Mouse (Mus musculus): ENCODE measurements around the gene Bex6. TPM values are rescaled to one million over a fixed set of nuclear protein-coding genes. Genes with fewer than 3 reads are reported as not detected.
"Not testable (repeated sequence)": the region's sequence is repeated elsewhere in the genome, so short reads cannot be mapped to it uniquely, and the experiment has no call there.

Bex6 gene
- total RNA-seq, 4 experiments from 2014 or later, result not detected

- no peak for DNase-seq (ENCODE audit: low spot score in 2 of 2)
Observed at GRCm38 (mm10) chr16:32173401-32173800, 6.2 kb upstream of the Bex6 start.

GRCm38 (mm10) chr16:32174340-32175005, 5.2 kb upstream of the Bex6 start:
- no peak for DNase-seq (ENCODE audit: low spot score in 2 of 2)

- DNase-seq (ENCODE audit: low spot score in 2 of 2), result no peak
Observed at GRCm38 (mm10) chr16:32175029-32175428, 4.6 kb upstream of the Bex6 start.

GRCm38 (mm10) chr16:32176896-32177686, 2.5 kb upstream of the Bex6 start:
- DNase-seq (ENCODE audit: low spot score in 2 of 2), result no peak

GRCm38 (mm10) chr16:32186056-32186455, 6.4 kb downstream of the Bex6 start:
- no peak for DNase-seq (ENCODE audit: low spot score in 2 of 2)

- peak in 1 of 2 experiments; percentile 17 for DNase-seq (ENCODE audit: low spot score in 2 of 2)
Observed at GRCm38 (mm10) chr16:32189109-32189508, 9.5 kb downstream of the Bex6 start.

- DNase-seq (ENCODE audit: low spot score in 2 of 2), result no peak
Observed at GRCm38 (mm10) chr16:32190011-32190441, 10.4 kb downstream of the Bex6 start.

GRCm38 (mm10) chr16:32200256-32201003, 20.8 kb downstream of the Bex6 start:
- no peak for DNase-seq (ENCODE audit: low spot score in 2 of 2)

- no peak for DNase-seq (ENCODE audit: low spot score in 2 of 2)
Observed at GRCm38 (mm10) chr16:32201004-32201325, 21.3 kb downstream of the Bex6 start.

GRCm38 (mm10) chr16:32202681-32203080, 23.1 kb downstream of the Bex6 start:
- DNase-seq (ENCODE audit: low spot score in 2 of 2), result no peak

GRCm38 (mm10) chr16:32204902-32205301, 25.3 kb downstream of the Bex6 start:
- DNase-seq (ENCODE audit: low spot score in 2 of 2), result no peak

- no peak for DNase-seq (ENCODE audit: low spot score in 2 of 2)
Observed at GRCm38 (mm10) chr16:32214156-32214555, 34.5 kb downstream of the Bex6 start.

- DNase-seq (ENCODE audit: low spot score in 2 of 2), result peak in 1 of 2 experiments; percentile 71
Observed at GRCm38 (mm10) chr16:32214804-32215576, 35.4 kb downstream of the Bex6 start.

GRCm38 (mm10) chr16:32221803-32222202, 42.2 kb downstream of the Bex6 start:
- no peak for DNase-seq (ENCODE audit: low spot score in 2 of 2)

- DNase-seq (ENCODE audit: low spot score in 2 of 2), result no peak
Observed at GRCm38 (mm10) chr16:32222399-32222798, 42.8 kb downstream of the Bex6 start.

- not testable (repeated sequence) for DNase-seq (ENCODE audit: low spot score in 2 of 2)
Observed at GRCm38 (mm10) chr16:32232050-32232449, 52.4 kb downstream of the Bex6 start.

Other genes starting within 250 kb of the Bex6 start
- gene Pigz, start 246.0 kb upstream of the Bex6 start, total RNA-seq (2022), result 10 to 100 TPM; 26.2 to 30.5 (median 28.8) TPM
- gene 0610012G03Rik, start 231.3 kb upstream of the Bex6 start, total RNA-seq (2022), result 10 to 100 TPM; 34.8 to 38.9 (median 36.8) TPM
- 10 to 100 TPM; 44.4 to 48.0 (median 46.2) TPM for gene Ncbp2, start 231.3 kb upstream of the Bex6 start, total RNA-seq (2022)
- gene Senp5, start 176.5 kb upstream of the Bex6 start, total RNA-seq (2022), result 10 to 100 TPM; 43.3 to 47.8 (median 44.2) TPM
- 10 to 100 TPM; 27.4 to 28.2 (median 27.8) TPM for gene Pak2, start 100.5 kb upstream of the Bex6 start, total RNA-seq (2022)
- 10 to 100 TPM; 24.1 to 27.8 (median 24.8) TPM for gene Pigx, start 80.1 kb upstream of the Bex6 start, total RNA-seq (2022)
- gene Cep19, start 80.0 kb upstream of the Bex6 start, total RNA-seq (2022), result 10 to 100 TPM; 59.5 to 66.8 (median 64.2) TPM
- 1 to 10 TPM; 6.4 to 8.9 (median 8.6) TPM for gene Nrros, start 14.2 kb upstream of the Bex6 start, total RNA-seq (2022)
- 10 to 100 TPM; 42.5 to 44.2 (median 43.9) TPM for gene Fbxo45, start 67.3 kb downstream of the Bex6 start, total RNA-seq (2022)
- gene Wdr53, start 67.4 kb downstream of the Bex6 start, total RNA-seq (2022), result 10 to 100 TPM in 3 of 4 experiments, 1 to 10 TPM in 1; 9.8 to 14.5 (median 12.9) TPM
- gene Smco1, start 91.6 kb downstream of the Bex6 start, total RNA-seq (2022), result under 1 TPM; 0.25 to 0.62 (median 0.36) TPM
- 10 to 100 TPM; 25.0 to 28.0 (median 26.0) TPM for gene Rnf168, start 97.6 kb downstream of the Bex6 start, total RNA-seq (2022)
- 10 to 100 TPM; 50.1 to 58.7 (median 53.2) TPM for gene Ubxn7, start 152.4 kb downstream of the Bex6 start, total RNA-seq (2022)
- gene Tm4sf19, start 220.7 kb downstream of the Bex6 start, total RNA-seq (2022), result under 1 TPM in 1 of 4 experiments, not detected in 3; 0.27 TPM
- 10 to 100 TPM; 17.5 to 21.3 (median 20.0) TPM for gene Tctex1d2, start 239.9 kb downstream of the Bex6 start, total RNA-seq (2022)

All from left cerebral cortex, adult 8-10 months (tissue).